Mouse (Mus musculus): ENCODE results near the gene Nfkb1.

Nfkb1 gene

DNA sequence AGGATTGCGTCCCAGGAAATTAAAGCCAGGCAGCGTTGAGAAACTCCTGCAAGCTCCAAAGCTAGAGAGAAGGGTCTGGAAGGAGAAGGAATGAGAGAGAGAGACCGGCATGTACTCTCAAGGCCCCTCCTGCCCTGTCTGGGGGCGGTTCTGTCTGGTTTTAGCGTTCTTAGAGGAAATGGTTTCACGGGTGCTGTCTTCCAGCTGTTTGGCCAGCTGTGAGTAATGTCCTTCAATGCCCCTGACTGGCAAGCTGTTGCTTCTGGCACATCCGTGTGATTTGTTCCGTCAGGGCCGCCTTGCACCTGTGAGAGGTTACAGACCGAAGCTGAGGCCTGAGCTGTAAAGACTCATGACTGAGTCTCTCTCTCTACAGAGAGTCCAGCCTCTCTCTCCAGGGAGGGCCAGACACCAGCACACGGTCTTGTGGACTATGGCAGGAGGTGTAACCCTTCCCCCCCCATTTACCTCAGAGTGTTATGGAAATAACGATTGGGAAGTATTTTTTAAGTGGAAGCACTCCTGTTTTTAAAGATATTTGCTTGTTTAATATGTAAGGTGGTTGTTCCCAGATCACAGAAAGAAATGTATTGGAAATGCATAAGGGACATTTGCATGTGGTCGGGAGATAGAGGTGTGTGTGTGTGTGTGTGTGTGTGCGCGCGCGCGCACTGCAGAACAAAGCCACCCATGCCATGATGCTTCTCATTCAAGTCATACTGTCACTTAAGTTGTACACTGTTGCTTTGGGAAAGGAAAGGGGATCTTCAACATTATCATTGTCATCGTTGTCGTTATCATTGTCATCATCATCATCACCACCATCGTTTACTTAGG is 110.7 kb downstream of the Nfkb1 start:
- no peak for DNase-seq

DNA sequence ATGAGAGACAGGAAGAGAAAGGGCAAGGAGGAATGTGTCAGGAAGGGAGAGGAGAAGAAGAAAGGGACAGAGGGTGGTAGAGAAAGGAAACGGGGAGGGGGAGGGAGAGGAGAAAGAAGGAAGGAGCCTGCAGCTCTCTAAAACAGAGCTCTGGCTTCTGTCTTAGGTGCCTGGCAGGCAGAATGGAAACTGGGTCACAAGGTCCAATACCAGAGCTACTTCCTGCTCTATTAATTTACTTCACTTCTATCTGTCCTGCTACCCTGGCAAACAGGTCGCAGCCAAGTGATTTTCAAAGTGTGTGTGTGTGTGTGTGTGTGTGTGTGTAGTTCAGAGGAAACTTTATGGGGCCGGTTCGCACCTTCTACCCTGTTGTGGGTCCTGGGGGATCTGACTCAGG is 112.2 kb downstream of the Nfkb1 start:
- DNase-seq: no peak

DNA sequence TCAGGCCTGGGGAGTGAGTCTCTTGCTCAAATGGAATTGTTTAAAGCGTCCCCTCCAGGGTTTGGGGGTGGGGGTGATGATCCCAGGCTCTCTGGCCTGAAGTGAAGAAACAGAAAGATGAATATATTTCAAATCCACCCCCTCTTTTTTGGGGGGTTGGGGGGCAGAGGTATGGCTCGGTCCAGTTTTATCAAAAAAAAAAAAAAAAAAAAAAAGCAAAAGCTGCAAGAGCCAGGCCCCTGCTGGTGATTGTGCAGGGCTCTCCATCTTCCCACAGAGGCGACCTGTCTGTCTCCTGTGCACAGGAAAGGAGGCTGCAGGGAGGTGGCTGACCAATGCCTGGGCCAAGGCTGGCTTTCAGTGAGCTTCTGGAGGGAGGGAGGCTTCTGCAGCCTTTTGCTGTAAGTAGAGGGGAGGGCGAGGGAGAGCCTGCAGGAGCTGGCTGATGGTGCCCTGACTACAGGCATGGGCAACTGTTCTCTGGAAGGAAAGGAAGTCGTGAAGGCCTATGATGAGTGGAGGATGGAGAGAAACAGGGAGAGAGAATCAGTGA is 112.7 kb downstream of the Nfkb1 start:
- DNase-seq: peak; percentile 45 to 53

DNA sequence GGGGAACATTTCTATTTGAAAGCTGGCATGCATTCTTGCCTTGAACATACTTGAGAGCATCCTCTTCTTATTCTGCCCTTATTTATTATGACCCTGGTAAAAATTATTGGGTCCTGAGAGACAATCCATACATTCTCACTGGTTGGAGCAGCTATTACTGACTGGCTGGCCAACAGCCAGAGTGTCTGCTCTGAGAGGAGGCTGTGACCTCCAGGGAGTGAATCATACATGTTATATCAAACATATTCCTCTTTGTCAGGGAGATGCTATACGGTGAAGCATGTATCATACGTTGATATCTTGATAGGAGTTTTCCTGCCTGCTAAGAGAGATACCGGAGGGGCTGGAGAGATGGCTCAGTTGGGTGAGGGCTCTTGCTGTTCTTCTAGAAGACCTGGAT is 116.2 kb downstream of the Nfkb1 start:
- DNase-seq: no peak

- DNase-seq: no peak
These were observed 118.3 kb downstream of the Nfkb1 start for GRCm38 (mm10) chr3:135573051-135573450.

DNA sequence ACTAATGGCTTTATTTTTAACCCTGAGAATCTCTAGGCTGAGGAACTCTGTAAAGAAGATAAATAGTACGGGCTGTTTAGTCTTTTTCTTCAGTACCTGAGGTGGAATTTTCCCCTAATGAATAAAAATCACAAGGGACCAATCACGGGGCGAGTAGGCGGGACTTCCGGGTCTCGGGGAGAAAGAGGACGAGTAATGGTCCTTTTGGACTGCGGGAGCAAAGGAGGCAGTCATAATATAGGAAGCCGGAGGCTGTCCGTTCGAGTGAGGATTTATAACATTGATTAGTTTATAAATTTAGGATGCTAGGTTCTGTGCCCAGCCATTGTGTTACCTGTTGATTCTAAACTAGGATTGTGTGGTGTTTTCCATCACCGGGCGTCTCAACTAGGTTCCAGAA is 119.8 kb downstream of the Nfkb1 start:
- DNase-seq: no peak

GRCm38 (mm10) chr3:135568633-135569032 is 122.7 kb downstream of the Nfkb1 start:
- no peak for DNase-seq

DNA sequence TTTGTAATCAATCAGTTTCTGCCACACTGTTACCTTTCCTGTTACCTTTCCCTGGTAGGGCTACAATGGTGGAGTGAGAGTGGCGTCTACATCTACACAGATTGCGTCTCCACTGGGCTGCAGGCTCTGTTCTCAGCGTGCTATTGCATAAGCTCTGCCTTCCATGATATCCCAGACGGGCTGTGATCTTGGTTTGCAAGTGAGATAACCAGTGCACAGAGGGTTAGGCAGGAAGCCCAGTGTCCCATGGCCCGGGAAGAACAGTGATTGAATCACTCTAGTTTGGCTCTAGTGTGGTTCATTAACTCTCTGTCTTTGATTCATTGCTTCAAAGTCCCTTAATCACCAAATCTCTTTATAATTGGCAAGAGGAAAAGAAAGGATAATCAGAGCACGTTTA is 123.5 kb downstream of the Nfkb1 start:
- DNase-seq: no peak

- no peak for DNase-seq
These were observed 126.0 kb downstream of the Nfkb1 start for GRCm38 (mm10) chr3:135565306-135565705.

- DNase-seq: no peak
These were observed 126.6 kb downstream of the Nfkb1 start for GRCm38 (mm10) chr3:135564706-135565105.

DNA sequence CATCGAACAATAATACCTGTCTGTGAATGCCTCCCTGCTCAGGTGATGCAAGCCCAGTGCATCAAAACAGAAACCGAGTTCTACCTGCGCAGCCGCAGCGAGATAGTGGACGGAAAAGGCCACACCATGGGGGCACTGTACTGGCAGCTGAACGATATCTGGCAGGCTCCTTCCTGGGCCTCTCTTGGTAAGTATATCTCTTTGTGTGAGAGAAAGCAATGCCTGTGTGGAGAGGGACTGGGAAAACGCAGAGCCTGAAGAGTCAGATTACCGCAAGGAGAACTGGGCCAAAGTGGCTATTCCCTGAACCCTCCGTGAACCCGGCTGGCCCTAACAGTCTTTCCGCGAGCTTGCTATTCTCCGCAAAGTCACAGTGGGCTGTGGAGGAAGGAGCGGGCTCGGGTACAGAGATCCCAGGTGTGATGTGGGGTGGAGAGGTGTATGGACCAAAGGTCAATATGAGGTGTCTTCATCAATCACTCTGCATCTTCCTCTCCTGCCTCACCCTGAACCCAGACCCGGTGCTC is 128.1 kb downstream of the Nfkb1 start:
- DNase-seq: no peak

- DNase-seq: no peak
These were observed 129.3 kb downstream of the Nfkb1 start for GRCm38 (mm10) chr3:135562036-135562435.

GRCm38 (mm10) chr3:135556851-135557662 is 134.3 kb downstream of the Nfkb1 start:
- DNase-seq: no peak

DNA sequence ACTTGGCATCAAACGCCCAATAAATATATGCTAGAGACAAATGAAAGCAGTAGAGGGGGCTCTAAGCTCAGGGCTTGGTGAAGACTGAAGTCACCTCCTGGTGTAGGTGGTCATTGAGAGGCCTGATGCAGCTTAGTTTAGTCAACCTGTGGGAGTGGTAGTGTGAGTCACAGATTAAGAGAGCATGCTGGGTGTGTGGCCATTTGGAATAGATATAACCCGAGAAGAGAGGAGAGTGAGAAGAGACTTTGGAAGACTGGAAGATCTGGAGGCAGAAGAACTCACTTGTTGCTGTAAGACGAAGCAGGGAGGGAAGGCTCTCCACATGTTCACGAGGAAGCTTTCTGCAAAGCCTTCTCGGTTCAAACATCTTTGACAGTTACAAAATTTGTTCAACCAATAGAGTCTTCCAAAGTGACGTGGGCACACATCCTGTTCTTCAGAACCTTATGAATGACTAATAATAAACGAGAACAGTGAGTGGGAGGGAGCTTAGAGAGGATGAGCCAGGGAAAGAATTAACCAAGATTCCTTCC is 135.2 kb downstream of the Nfkb1 start:
- no peak for DNase-seq

DNA sequence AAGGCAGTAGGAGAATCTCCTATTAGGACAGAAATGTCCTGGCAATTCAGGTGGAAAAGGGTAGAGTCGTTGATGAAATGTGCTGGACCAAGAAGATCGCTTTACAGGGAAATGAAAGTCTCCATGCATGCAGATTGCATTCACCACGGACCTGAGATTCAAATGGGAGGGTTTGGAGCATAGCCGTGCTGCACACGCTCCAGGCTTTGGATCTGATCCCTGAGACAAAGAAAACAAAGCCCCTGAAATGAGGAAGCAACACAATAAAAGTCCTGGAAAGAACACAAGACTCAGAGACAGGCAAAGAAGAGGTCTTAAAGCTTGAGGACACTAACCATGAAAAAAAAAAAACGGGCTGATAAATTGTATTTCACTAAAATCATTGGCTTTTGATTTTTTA is 136.2 kb downstream of the Nfkb1 start:
- DNase-seq: no peak

GRCm38 (mm10) chr3:135552874-135553273 is 138.5 kb downstream of the Nfkb1 start:
- DNase-seq: no peak

- no peak for DNase-seq
These were observed 144.0 kb downstream of the Nfkb1 start for GRCm38 (mm10) chr3:135547298-135547697.

DNA sequence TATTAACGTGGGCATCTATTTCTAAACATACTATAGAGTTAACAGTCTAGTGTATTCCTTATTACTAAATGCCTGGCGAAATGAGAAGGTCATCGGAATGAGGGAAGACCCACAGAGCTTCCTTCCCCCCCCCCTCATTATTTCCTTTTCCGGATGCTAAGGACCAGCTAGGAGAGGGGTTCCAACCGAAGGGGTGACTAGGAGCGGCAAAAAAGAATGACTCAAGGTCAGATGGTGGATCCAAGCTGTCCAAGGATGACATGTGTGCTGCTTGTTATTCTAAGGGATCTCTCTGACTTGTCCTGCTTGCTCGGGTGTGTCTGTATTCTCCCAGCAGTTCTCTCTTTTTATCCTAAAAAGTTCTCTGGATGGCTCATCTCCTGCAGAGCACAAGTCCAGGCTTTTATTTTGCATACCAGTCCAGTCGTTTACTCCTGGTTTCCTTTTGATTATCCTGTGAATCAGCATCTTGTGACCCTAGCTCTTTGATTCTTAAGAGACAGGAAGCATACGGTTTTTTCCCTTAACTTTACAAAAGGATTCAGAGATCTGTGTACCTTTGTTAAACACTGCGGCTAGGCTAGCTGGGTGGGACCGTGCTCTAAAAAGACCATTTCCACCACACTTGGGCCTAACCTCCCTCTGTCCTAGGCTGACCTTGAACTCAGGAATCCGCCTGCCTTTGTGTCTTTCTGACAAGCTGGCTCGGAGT is 145.0 kb downstream of the Nfkb1 start:
- DNase-seq: no peak

All from cerebellum, postnatal 25 days (tissue).